Mouse (Mus musculus) kidney, adult 11 months (tissue): Measurements from ENCODE around the gene Dnmbp.
"Not testable (repeated sequence)": the region's sequence is repeated elsewhere in the genome, so short reads cannot be mapped to it uniquely, and the experiment has no call there.

Experiments
- DNase-seq: peaks from one replicate; pipeline ENCODE4 v3.0.0; 2022

The Dnmbp gene

GRCm38 (mm10) chr19:43939769-43940689 lies at the start of gene Dnmbp:
Gene Dnmbp, minus strand, starts transcription at chr19:43940191.
- DNase-seq = peak; percentile 54

- DNase-seq = peak; percentile 81
Observed at GRCm38 (mm10) chr19:43986069-43986794, 46.2 kb upstream of the Dnmbp start, which contains the start of gene Cpn1. Gene Cpn1, minus strand, starts transcription at chr19:43986556.

- no peak for DNase-seq
Observed at GRCm38 (mm10) chr19:43981992-43982391, 42.0 kb upstream of the Dnmbp start.

- DNase-seq = no peak
Observed at GRCm38 (mm10) chr19:43980711-43981110, 40.7 kb upstream of the Dnmbp start.

- no peak for DNase-seq
Observed at GRCm38 (mm10) chr19:43977799-43978198, 37.8 kb upstream of the Dnmbp start.

- no peak for DNase-seq
Observed at GRCm38 (mm10) chr19:43976661-43977060, 36.7 kb upstream of the Dnmbp start.

GRCm38 (mm10) chr19:43974221-43974620 lies 34.2 kb upstream of the Dnmbp start:
- no peak for DNase-seq

- no peak for DNase-seq
Observed at GRCm38 (mm10) chr19:43973711-43974110, 33.7 kb upstream of the Dnmbp start.

GRCm38 (mm10) chr19:43972129-43972528 lies 32.1 kb upstream of the Dnmbp start:
- no peak for DNase-seq

- no peak for DNase-seq
Observed at GRCm38 (mm10) chr19:43968436-43969026, 28.5 kb upstream of the Dnmbp start.

GRCm38 (mm10) chr19:43966481-43966880 lies 26.5 kb upstream of the Dnmbp start:
- DNase-seq = no peak

- DNase-seq = no peak
Observed at GRCm38 (mm10) chr19:43965496-43966085, 25.6 kb upstream of the Dnmbp start.

GRCm38 (mm10) chr19:43962795-43963194 lies 22.8 kb upstream of the Dnmbp start:
- DNase-seq = no peak

GRCm38 (mm10) chr19:43961185-43961584 lies 21.2 kb upstream of the Dnmbp start:
- DNase-seq = no peak

GRCm38 (mm10) chr19:43960014-43960413 lies 20.0 kb upstream of the Dnmbp start:
- no peak for DNase-seq

- peak; percentile 58 for DNase-seq
Observed at GRCm38 (mm10) chr19:43959162-43959561, 19.2 kb upstream of the Dnmbp start.

- no peak for DNase-seq
Observed at GRCm38 (mm10) chr19:43957881-43958280, 17.9 kb upstream of the Dnmbp start.

- no peak for DNase-seq
Observed at GRCm38 (mm10) chr19:43957402-43957801, 17.4 kb upstream of the Dnmbp start.

- DNase-seq = peak; percentile 35
Observed at GRCm38 (mm10) chr19:43955266-43955665, 15.3 kb upstream of the Dnmbp start.

- no peak for DNase-seq
Observed at GRCm38 (mm10) chr19:43954864-43955263, 14.9 kb upstream of the Dnmbp start.

GRCm38 (mm10) chr19:43952936-43953335 lies 12.9 kb upstream of the Dnmbp start:
- not testable (repeated sequence) for DNase-seq

- no peak for DNase-seq
Observed at GRCm38 (mm10) chr19:43949111-43949810, 9.3 kb upstream of the Dnmbp start.
